Mouse (Mus musculus) bone marrow macrophage, adult 2 months (primary cell): ENCODE data around the gene Kdm4c.

Experiments
- CTCF ChIP-seq: IDR thresholded peaks from 2 replicates; pipeline ENCODE4 v1.5.1; 2012; ENCODE audit warnings: low read depth, mild to moderate bottlenecking, low read length, moderate library complexity
- POLR2A ChIP-seq: IDR thresholded peaks from 2 replicates; pipeline ENCODE4 v1.6.1; 2012; ENCODE audit warnings: mild to moderate bottlenecking, low read depth, low read length, borderline replicate concordance

DNA sequence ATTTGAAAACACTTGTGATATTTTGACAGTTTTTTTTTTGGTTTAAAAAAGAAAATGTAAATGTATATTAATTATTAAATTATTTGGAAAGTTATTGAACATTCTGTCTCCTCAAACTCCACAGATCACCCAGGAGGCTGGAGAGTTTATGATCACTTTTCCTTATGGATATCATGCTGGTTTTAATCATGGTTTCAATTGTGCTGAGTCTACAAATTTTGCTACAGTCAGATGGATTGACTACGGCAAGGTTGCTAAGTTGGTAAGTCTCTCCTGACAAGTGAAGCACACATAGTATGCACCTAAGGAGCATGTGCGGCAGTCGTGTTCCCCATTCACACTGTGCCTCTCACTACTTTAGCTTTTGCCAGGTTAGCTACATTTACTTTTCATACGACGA lies 73.1 kb downstream of the Kdm4c start:
- TF ChIP-seq CTCF (no peak), POLR2A (no peak)
